Mouse (Mus musculus) layer of hippocampus, postnatal 36 days (tissue): ENCODE data around the gene Speer4a. TPM values are rescaled to one million over a fixed set of nuclear protein-coding genes. Genes with fewer than 3 reads are reported as not detected.
"Not testable (repeated sequence)": the region's sequence is repeated elsewhere in the genome, so short reads cannot be mapped to it uniquely, and the experiment has no call there.

Source experiments
- DNase-seq, 2 experiments: peaks; one replicate each; pipeline ENCODE4 v3.0.0; 2022
- total RNA-seq, 2 experiments: library from RNA; stranded (reverse); gene quantifications; 2 replicates each; pipeline ENCODE4 v1.2.3; 2021

The Speer4a gene
- not detected for total RNA-seq

DNA sequence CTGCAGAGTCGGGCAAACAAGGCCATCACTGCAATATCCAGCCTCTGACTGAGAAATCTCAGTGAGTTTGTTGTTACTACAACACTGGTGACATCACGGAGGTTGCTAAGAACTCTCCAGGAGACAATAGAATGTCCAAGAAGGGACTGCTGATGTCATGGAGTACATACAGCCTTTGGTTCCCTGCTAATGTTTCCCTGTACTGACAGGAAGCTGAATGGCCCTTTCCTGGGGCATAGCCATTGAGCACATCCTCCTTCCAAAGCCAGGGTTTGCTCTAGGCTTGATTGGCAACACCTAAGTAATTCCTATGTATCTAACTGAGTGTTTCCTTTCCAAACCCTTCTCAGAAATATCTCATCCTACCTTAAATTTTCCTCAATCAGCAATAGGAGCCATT, at the start of gene Speer4a:
TSS of gene Speer4a (minus strand) at position 101 of the 400 bp plus-strand sequence.
- not testable (repeated sequence) for DNase-seq

DNA sequence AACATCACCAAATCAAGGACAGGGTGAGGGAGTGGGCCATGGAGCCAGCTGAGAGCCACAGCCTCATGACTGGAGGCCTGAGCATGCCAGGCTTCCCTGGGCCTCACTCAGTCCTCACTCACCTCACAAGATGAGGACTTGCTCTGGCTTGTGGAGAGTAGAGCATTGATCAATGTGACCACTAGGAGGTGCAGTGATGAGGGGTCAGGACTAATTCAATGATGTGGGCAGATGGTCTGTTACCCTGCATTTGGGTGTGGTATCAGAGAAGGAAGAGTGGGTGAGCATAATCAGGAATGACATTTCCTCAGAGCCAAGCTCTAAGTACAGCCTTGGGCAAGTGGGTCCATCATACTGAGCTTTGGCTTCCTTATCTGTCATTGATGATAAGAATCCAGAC, 39.7 kb upstream of the Speer4a start:
- DNase-seq: not testable (repeated sequence)

DNA sequence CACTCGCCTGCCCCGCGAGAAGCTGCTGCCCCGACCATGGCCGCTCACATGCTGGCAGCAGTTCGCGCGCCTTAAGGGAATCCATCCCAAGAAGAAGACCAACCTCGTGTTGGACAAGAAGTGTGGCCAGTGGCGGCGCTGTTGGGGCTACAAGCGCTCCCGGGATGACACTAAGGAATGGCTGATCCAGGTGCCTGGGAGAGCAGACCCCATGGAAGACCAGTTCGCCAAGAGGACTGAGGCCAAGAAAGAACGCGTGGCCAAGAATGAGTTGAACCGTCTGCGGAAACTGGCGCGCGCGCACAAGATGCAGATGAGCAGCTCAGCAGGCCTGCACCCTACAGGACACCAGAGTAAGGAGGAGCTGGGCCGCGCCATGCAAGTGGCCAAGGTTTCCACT, 31.4 kb upstream of the Speer4a start:
- no peak for DNase-seq

DNA sequence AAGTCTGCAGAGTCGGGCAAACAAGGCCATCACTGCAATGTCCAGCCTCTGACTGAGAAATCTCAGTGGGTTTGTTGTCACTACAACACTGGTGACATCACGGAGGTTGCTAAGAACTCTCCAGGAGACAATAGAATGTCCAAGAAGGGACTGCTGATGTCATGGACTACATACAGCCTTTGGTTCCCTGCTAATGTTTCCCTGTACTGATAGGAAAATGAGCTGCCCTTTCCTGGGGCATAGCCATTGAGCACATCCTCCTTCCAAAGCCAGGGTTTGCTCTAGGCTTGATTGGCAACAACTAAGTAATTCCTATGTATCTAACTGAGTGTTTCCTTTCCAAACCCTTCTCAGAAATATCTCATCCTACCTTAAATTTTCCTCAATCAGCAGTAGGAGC, 19.1 kb upstream of the Speer4a start, which contains the start of gene Gm7347:
TSS of gene Gm7347 (minus strand) at position 101 of the 400 bp plus-strand sequence.
- not testable (repeated sequence) for DNase-seq

DNA sequence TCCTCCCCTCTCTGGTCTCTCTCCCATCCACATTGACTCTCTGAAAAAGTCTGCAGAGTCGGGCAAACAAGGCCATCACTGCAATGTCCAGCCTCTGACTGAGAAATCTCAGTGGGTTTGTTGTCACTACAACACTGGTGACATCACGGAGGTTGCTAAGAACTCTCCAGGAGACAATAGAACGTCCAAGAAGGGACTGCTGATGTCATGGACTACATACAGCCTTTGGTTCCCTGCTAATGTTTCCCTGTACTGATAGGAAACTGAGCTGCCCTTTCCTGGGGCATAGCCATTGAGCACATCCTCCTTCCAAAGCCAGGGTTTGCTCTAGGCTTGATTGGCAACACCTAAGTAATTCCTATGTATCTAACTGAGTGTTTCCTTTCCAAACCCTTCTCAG, 16.5 kb downstream of the Speer4a start, which contains the start of gene Gm5862:
TSS of gene Gm5862 (minus strand) at position 101 of the 400 bp plus-strand sequence.
- not testable (repeated sequence) for DNase-seq

DNA sequence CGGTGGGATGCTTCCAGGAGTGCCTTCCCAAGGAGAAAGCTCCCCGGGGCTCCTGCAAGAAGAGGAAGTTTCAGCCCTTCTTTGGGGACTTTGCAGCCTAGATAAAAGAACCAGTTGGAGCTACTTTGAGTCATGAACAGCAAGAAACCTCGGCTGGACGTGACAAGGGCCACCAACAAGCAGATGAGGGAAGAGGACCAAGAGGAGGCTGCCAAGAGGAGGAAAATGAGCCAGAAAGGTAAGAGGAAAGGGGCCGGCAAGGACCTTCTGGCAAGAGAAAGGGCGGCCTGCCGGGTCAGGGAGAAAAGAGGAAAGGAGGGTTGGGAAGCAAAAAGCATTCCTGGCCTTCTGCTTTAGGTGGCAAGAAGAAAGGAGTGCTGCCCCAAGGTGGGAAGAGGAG, 31.7 kb downstream of the Speer4a start:
- DNase-seq: not testable (repeated sequence)

DNA sequence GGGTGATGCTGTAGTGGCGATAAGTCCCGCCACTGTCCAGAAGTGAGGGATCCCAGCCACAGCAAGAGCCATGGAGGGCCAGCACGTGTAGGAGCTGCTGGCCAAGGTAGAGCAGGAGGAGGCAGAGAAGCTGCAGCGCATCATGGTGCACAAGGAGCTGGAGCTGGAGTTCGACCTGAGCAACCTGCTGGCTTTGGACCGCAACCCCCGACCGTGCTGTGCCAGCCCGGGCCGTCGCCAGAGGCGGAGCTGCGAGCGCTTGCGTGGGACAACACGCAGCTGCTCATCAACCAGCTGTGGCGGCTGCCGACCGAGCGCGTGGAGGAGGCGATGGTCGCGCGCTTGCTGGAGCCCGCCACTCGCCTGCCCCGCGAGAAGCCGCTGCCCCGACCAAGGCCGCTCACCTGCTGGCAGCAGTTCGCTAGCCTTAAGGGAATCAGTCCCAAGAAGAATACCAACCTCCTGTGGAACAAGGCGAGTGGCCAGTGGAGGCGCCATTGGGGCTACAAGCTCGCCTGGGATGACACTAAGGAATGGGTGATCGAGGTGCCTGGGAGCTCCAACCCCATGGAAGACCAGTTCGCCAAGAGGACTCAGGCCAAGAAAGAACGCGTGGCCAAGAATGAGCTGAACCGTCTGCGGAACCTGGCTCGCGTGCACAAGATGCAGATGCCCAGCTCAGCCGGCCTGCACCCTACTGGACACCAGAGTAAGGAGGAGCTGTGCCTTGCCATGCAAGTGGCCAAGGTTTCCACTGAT, 32.2 kb downstream of the Speer4a start:
- peak; percentile 19 to 38 for DNase-seq

DNA sequence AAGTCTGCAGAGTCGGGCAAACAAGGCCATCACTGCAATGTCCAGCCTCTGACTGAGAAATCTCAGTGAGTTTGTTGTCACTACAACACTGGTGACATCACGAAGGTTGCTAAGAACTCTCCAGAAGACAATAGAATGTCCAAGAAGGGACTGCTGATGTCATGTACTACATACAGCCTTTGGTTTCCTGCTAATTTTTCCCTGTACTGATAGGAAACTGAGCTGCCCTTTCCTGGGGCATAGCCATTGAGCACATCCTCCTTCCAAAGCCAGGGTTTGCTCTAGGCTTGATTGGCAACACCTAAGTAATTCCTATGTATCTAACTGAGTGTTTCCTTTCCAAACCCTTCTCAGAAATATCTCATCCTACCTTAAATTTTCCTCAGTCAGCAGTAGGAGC, 34.7 kb downstream of the Speer4a start, which contains the start of gene Gm1979:
TSS of gene Gm1979 (minus strand) at position 101 of the 400 bp plus-strand sequence.
- DNase-seq: not testable (repeated sequence)

DNA sequence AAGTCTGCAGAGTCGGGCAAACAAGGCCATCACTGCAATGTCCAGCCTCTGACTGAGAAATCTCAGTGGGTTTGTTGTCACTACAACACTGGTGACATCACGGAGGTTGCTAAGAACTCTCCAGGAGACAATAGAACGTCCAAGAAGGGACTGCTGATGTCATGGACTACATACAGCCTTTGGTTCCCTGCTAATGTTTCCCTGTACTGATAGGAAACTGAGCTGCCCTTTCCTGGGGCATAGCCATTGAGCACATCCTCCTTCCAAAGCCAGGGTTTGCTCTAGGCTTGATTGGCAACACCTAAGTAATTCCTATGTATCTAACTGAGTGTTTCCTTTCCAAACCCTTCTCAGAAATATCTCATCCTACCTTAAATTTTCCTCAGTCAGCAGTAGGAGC, 50.8 kb downstream of the Speer4a start, which contains the start of gene Gm21698:
TSS of gene Gm21698 (minus strand) at position 101 of the 400 bp plus-strand sequence.
- DNase-seq: not testable (repeated sequence)

Other genes starting within 250 kb of the Speer4a start
- not detected for gene Gm21663, start 97.2 kb downstream of the Speer4a start, total RNA-seq
- gene Gm21671, start 85.1 kb downstream of the Speer4a start, total RNA-seq: not detected
- not detected for gene Gm21680, start 66.9 kb downstream of the Speer4a start, total RNA-seq
- not detected for gene Gm21698, start 50.9 kb downstream of the Speer4a start, total RNA-seq
- not detected for gene Gm1979, start 34.8 kb downstream of the Speer4a start, total RNA-seq
- gene Gm5862, start 16.6 kb downstream of the Speer4a start, total RNA-seq: not detected
- not detected for gene Gm7347, start 19.0 kb upstream of the Speer4a start, total RNA-seq
- gene Gm10471, start 49.7 kb upstream of the Speer4a start, total RNA-seq: not detected
- not detected for gene 5031410I06Rik, start 65.8 kb upstream of the Speer4a start, total RNA-seq
- gene Gm10220, start 81.9 kb upstream of the Speer4a start, total RNA-seq: not detected
- under 1 TPM; 0.40 to 0.53 TPM for gene Gm7361, start 218.1 kb upstream of the Speer4a start, total RNA-seq